Comparison of ENCODE assay signal across 8 mouse cellular contexts in the genomic region with DNA sequence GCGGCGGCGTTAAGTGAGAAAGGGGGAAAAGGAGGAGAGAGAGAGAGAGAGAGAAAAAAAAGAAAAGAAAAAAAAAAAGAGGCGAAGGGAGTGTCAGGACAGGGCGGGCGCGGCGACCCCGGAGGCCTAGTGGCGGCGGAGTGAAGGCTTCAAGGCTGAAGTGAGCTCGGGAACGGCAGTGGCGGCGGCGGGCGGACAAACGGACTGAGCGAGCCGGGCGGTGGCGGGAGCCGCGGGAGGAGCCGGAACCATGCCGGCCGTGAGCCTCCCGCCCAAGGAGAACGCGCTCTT. TPM values are rescaled to one million over a fixed set of nuclear protein-coding genes. Genes with fewer than 3 reads are reported as not detected.
DNase-seq lines count a peak whose midpoint lies in the region; ATAC-seq and TF ChIP-seq lines count a peak whose summit lies in the region.

No protein-coding gene starts in this region.

- WGBS in heart, embryonic 16.5 days, result under 1% methylated on average over 28 of the region's 30 CpGs
- under 1% methylated on average over 30 of the region's 30 CpGs for WGBS in bone marrow, adult 2 months
- under 1% methylated on average over 23 of the region's 30 CpGs for WGBS in hindbrain, embryonic 15.5 days
- WGBS in midbrain, embryonic 14.5 days, result under 1% methylated on average over 29 of the region's 30 CpGs

- H3K27ac ChIP-seq in heart, embryonic 16.5 days (ENCODE audit: low read length), result peak overlapping the region; percentile 96
- H3K27ac ChIP-seq in bone marrow, adult 2 months (ENCODE audit: control insufficient read depth, insufficient read depth, low read depth, low read length, poor library complexity), result peak overlapping the region; percentile 94
- peak overlapping the region; percentile 90 for H3K27ac ChIP-seq in hindbrain, embryonic 15.5 days (replicated peaks)
- peak overlapping the region; percentile 92 for H3K27ac ChIP-seq in midbrain, embryonic 14.5 days (replicated peaks; ENCODE audit: low read depth, low read length)

- H3K9me3 ChIP-seq in heart, embryonic 16.5 days (replicated peaks; ENCODE audit: control insufficient read depth, low read length), result no peaks in the 10 kb centered on the region
- H3K9me3 ChIP-seq in hindbrain, embryonic 15.5 days, result no peaks in the 10 kb centered on the region
- H3K9me3 ChIP-seq in midbrain, embryonic 14.5 days (ENCODE audit: control insufficient read depth, low read length), result no peaks in the 10 kb centered on the region

- peak overlapping the region; percentile 93 for H3K9ac ChIP-seq in heart, embryonic 16.5 days (ENCODE audit: low read length)
- peak overlapping the region; percentile 95 for H3K9ac ChIP-seq in hindbrain, embryonic 15.5 days
- H3K9ac ChIP-seq in midbrain, embryonic 14.5 days (replicated peaks; ENCODE audit: low read length), result peak overlapping the region; percentile 89

- TF ChIP-seq POLR2A in bone marrow, adult 2 months (IDR thresholded peaks at IDR 0.05; ENCODE audit: borderline replicate concordance, control insufficient read depth, low read depth, low read length), result no peak

- no peaks in the 10 kb centered on the region for H3K27me3 ChIP-seq in heart, embryonic 16.5 days (ENCODE audit: control insufficient read depth, insufficient read depth, low read length)
- no peaks in the 10 kb centered on the region for H3K27me3 ChIP-seq in hindbrain, embryonic 15.5 days
- H3K27me3 ChIP-seq in midbrain, embryonic 14.5 days (ENCODE audit: control insufficient read depth, insufficient read depth, low read length), result no peaks in the 10 kb centered on the region

- H3K4me1 ChIP-seq in heart, embryonic 16.5 days (ENCODE audit: control insufficient read depth, insufficient read depth, low read length), result peaks cover 20% of the 10 kb centered on the region
- H3K4me1 ChIP-seq in bone marrow, adult 2 months (ENCODE audit: control insufficient read depth, insufficient read depth, low read length), result no peaks in the 10 kb centered on the region
- peaks cover 35% of the 10 kb centered on the region for H3K4me1 ChIP-seq in hindbrain, embryonic 15.5 days (replicated peaks)
- peaks cover 27% of the 10 kb centered on the region for H3K4me1 ChIP-seq in midbrain, embryonic 14.5 days (ENCODE audit: control insufficient read depth, insufficient read depth, low read length)

- ATAC-seq in heart, embryonic 16.5 days (replicated peaks; ENCODE audit: extremely low read depth, insufficient read depth, low FRiP score), result peak; percentile 38
- peak; percentile 65 for ATAC-seq in hindbrain, embryonic 15.5 days (ENCODE audit: low FRiP score, low read depth)
- no peak for ATAC-seq in midbrain, embryonic 14.5 days (ENCODE audit: low FRiP score, low TSS enrichment)

- peak overlapping the region; percentile 96 for H3K4me3 ChIP-seq in heart, embryonic 16.5 days (ENCODE audit: low read length)
- H3K4me3 ChIP-seq in bone marrow, adult 2 months (replicated peaks; ENCODE audit: control insufficient read depth, low read depth, low read length), result peak overlapping the region; percentile 99
- H3K4me3 ChIP-seq in hindbrain, embryonic 15.5 days, result peak overlapping the region; percentile 99
- H3K4me3 ChIP-seq in midbrain, embryonic 14.5 days (replicated peaks; ENCODE audit: low read depth, low read length), result peak overlapping the region; percentile 93

- no peak for TF ChIP-seq CTCF in bone marrow, adult 2 months (IDR thresholded peaks at IDR 0.05; ENCODE audit: control insufficient read depth, insufficient read depth, low read length)

- DNase-seq in heart, postnatal 4 days, result no peak
- no peak for DNase-seq in midbrain, embryonic 14.5 days
- no peak for DNase-seq in layer of hippocampus, postnatal 14 days (ENCODE audit: low spot score in 2 of 2)
- DNase-seq in testis, postnatal 14 days (ENCODE audit: low spot score), result no peak
- DNase-seq in cerebellum, adult 11-12 months, result no peak

- H3K4me2 ChIP-seq in heart, embryonic 16.5 days (ENCODE audit: low read depth, low read length), result peak overlapping the region; percentile 84
- H3K4me2 ChIP-seq in hindbrain, embryonic 15.5 days, result peak overlapping the region; percentile 75
- H3K4me2 ChIP-seq in midbrain, embryonic 14.5 days (ENCODE audit: low read length), result peak overlapping the region; percentile 85

- H3K36me3 ChIP-seq in heart, embryonic 16.5 days (ENCODE audit: control insufficient read depth, insufficient read depth), result no peaks in the 10 kb centered on the region
- H3K36me3 ChIP-seq in hindbrain, embryonic 15.5 days, result no peaks in the 10 kb centered on the region
- H3K36me3 ChIP-seq in midbrain, embryonic 14.5 days (ENCODE audit: control insufficient read depth, insufficient read depth, low read length), result no peaks in the 10 kb centered on the region

RNA-seq across cellular contexts. Expression of a gene that starts 1.1 kb away (rescaled TPM):
- 29.9 and 32.7 TPM in 2 replicates for polyA plus RNA-seq in heart, embryonic 16.5 days (2015; fragmentation: Nextera tagmentation; extraction: Ambion mirVana)
- total RNA-seq in heart, postnatal 4 days (2021), result 10 to 100 TPM; 62.3 to 65.8 TPM
- polyA plus RNA-seq in bone marrow, adult 2 months (2011; ENCODE audit: insufficient read depth, insufficient read length, low replicate concordance, missing spikeins), result 52.3 and 83.8 TPM in 2 replicates
- polyA plus RNA-seq in hindbrain, embryonic 15.5 days (2015; fragmentation: Nextera tagmentation; extraction: Ambion mirVana), result 45.9 and 47.6 TPM in 2 replicates
- polyA plus RNA-seq in midbrain, embryonic 14.5 days (2014; fragmentation: Nextera tagmentation; extraction: Ambion mirVana), result 37.9 and 41.5 TPM in 2 replicates
- total RNA-seq in layer of hippocampus, postnatal 14 days (2021), result 10 to 100 TPM; 41.8 to 46.9 TPM

RNA-seq across cellular contexts. Expression of a gene that starts 7.2 kb away (rescaled TPM):
- 1,483 and 1,554 TPM in 2 replicates for polyA plus RNA-seq in heart, embryonic 16.5 days (2015; fragmentation: Nextera tagmentation; extraction: Ambion mirVana)
- 1,000 to 10,000 TPM; 1,091 to 1,121 TPM for total RNA-seq in heart, postnatal 4 days (2021)
- polyA plus RNA-seq in bone marrow, adult 2 months (2011; ENCODE audit: insufficient read depth, insufficient read length, low replicate concordance, missing spikeins), result 72.8 and 74.8 TPM in 2 replicates
- 733 and 815 TPM in 2 replicates for polyA plus RNA-seq in hindbrain, embryonic 15.5 days (2015; fragmentation: Nextera tagmentation; extraction: Ambion mirVana)
- polyA plus RNA-seq in midbrain, embryonic 14.5 days (2014; fragmentation: Nextera tagmentation; extraction: Ambion mirVana), result 796 and 925 TPM in 2 replicates
- 100 to 1,000 TPM; 357 to 360 TPM for total RNA-seq in layer of hippocampus, postnatal 14 days (2021)

RNA-seq across cellular contexts. Expression of a gene that starts 19.5 kb away (rescaled TPM):
- 10.2 and 10.7 TPM in 2 replicates for polyA plus RNA-seq in heart, embryonic 16.5 days (2015; fragmentation: Nextera tagmentation; extraction: Ambion mirVana)
- total RNA-seq in heart, postnatal 4 days (2021), result under 1 TPM; 0.45 to 0.95 TPM
- not detected in 2 replicates for polyA plus RNA-seq in bone marrow, adult 2 months (2011; ENCODE audit: insufficient read depth, insufficient read length, low replicate concordance, missing spikeins)
- 2.0 and 2.5 TPM in 2 replicates for polyA plus RNA-seq in hindbrain, embryonic 15.5 days (2015; fragmentation: Nextera tagmentation; extraction: Ambion mirVana)
- polyA plus RNA-seq in midbrain, embryonic 14.5 days (2014; fragmentation: Nextera tagmentation; extraction: Ambion mirVana), result 2.6 and 4.6 TPM in 2 replicates
- total RNA-seq in layer of hippocampus, postnatal 14 days (2021), result not detected
